Mouse (Mus musculus): ENCODE measurements at regions not wholly inside any gene's neighbourhood (a gene's known extent, or its start where the extent isn't known, plus 50 kb on each side); places are given as distances from the start of the nearest gene placed in this dataset.

DNA sequence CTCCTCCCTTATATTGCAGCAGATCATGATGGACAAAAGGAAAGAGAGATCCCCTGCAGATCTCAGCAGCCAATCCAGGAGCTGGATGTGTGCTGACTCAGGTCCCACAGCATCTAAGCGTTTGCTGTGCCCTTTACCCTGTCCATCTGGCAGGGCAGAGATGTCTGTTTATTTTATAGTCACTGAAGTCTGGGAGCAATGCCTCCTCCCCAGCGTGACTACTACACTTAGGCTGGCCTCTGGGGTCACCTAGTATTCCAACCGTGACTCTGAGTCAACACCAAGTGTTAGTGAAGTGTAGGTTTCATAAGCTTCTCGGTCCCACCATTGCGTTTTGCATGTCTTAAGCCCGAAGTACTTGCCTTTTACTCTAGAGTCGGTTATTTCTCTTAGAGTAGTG is 155.3 kb upstream of the Gmds start:
- Histone ChIP-seq H3K4me3 (ENCODE audit: low read depth, low read length) (no peak overlapping the region), H3K27ac (replicated peaks; ENCODE audit: low read depth, low read length) (no peak overlapping the region), H3K9me3 (ENCODE audit: control insufficient read depth, low read length) (no peaks in the 10 kb centered on the region), H3K9ac (ENCODE audit: low read depth, low read length) (no peak overlapping the region), H3K4me1 (ENCODE audit: control insufficient read depth, insufficient read depth, low read length) (peaks cover 49% of the 10 kb centered on the region), H3K27me3 (replicated peaks; ENCODE audit: control insufficient read depth, insufficient read depth, low read length) (no peaks in the 10 kb centered on the region; the same call in 1 of the 2 replicates), H3K4me2 (ENCODE audit: low read depth, low read length) (no peak overlapping the region), H3K36me3 (ENCODE audit: control insufficient read depth, insufficient read depth, low read length) (no peaks in the 10 kb centered on the region)
- ATAC-seq (ENCODE audit: low read depth): no peak
- DNase-seq (ENCODE audit: low spot score): no peak
- WGBS: 50% methylated on average over 7 of the region's 7 CpGs

DNA sequence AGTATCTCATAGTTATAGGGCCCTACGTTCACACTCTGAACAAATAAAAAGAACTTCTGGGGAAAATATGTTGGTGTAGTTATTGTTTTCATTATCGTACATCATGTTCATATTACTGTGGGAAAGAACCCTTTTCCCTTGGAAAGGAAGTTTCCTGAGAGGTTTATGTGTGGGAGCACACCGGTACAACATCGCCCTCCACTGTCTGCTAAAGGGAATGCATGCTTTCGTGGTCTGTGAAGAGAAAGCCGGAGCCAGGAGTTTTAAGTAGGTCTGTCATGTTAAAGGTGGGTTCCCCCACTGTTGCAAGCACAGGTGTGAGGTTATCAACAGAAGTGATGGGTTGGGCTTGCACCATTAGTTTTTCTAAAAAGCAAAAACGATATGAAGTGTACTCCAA is 154.8 kb upstream of the Gmds start:
- peak; percentile 79 for DNase-seq (ENCODE audit: low spot score)
- Histone ChIP-seq H3K4me2 (ENCODE audit: low read depth, low read length) (peak overlapping the region; percentile 43), H3K9me3 (ENCODE audit: control insufficient read depth, low read length) (no peaks in the 10 kb centered on the region), H3K27me3 (replicated peaks; ENCODE audit: control insufficient read depth, insufficient read depth, low read length) (no peaks in the 10 kb centered on the region; the same call in 1 of the 2 replicates), H3K9ac (ENCODE audit: low read depth, low read length) (no peak overlapping the region), H3K27ac (replicated peaks; ENCODE audit: low read depth, low read length) (peak overlapping the region; percentile 49; the same call in 1 of the 2 replicates), H3K4me3 (ENCODE audit: low read depth, low read length) (no peak overlapping the region), H3K4me1 (ENCODE audit: control insufficient read depth, insufficient read depth, low read length) (peaks cover 47% of the 10 kb centered on the region), H3K36me3 (ENCODE audit: control insufficient read depth, insufficient read depth, low read length) (no peaks in the 10 kb centered on the region)
- 13% methylated on average over 7 of the region's 7 CpGs for WGBS
- ATAC-seq (ENCODE audit: low read depth): no peak

DNA sequence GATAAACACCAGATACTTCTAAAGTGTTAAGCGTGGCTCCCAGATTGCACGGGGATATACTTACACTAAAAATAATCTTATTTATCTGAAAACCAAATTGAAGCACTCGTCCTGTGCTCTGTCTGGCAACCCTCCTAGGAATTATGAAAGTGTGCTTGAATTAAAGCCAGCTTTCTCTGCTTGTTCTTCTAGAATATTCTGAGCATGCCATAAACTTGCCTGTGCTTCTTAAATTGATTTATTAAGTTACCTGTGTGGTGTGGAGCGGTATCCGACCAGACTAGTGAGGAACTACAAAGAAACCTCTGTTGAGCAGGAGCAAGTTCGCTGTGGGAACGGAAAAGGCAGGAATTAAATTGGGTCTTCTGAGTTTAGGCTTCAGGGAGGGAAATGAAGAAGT is 154.0 kb upstream of the Gmds start:
- 28% methylated on average over 7 of the region's 7 CpGs for WGBS
- Histone ChIP-seq H3K27ac (replicated peaks; ENCODE audit: low read depth, low read length) (peak overlapping the region; percentile 49), H3K36me3 (ENCODE audit: control insufficient read depth, insufficient read depth, low read length) (no peaks in the 10 kb centered on the region), H3K4me1 (ENCODE audit: control insufficient read depth, insufficient read depth, low read length) (peaks cover 45% of the 10 kb centered on the region), H3K9me3 (ENCODE audit: control insufficient read depth, low read length) (no peaks in the 10 kb centered on the region), H3K4me2 (ENCODE audit: low read depth, low read length) (peak overlapping the region; percentile 43), H3K27me3 (replicated peaks; ENCODE audit: control insufficient read depth, insufficient read depth, low read length) (no peaks in the 10 kb centered on the region; the same call in 1 of the 2 replicates), H3K9ac (ENCODE audit: low read depth, low read length) (no peak overlapping the region), H3K4me3 (ENCODE audit: low read depth, low read length) (peak overlapping the region; percentile 7; the same call in 1 of the 2 replicates)
- ATAC-seq (ENCODE audit: low read depth) (peak; percentile 55; the same call in 1 of the 2 replicates), DNase-seq (ENCODE audit: low spot score) (peak; percentile 57)

DNA sequence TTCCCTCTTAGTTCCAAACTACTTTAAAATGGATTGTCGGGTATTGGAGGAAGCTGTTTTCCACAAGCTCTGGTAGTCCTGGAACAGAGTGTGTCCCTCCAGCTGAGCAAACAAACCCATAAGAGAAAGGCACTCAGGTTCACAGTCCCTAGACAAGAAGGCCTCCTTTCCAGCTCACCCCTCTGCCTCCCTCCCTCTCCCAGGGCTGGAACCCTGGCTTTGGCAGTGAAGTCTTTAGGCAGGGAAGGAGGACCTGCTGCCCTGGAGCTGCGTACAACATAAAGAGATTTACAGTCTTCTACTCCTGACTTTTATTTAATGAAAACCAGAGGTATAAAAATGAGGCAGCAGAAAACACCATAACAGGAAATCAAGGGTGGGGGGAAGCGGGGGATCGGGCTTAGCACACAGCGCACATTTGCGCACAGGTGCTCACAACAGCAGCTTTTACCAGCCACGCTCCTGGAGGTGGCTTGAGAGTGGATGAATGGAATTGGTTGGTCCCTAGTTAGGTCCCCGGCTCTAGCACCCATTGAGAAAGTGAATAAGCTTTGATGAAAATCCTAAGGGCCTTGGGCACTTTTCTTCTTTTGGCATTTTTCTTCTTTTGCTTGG is 143.0 kb upstream of the Gmds start:
- 50% methylated on average over 8 of the region's 8 CpGs for WGBS
- Histone ChIP-seq H3K36me3 (ENCODE audit: control insufficient read depth, insufficient read depth, low read length) (no peaks in the 10 kb centered on the region), H3K27me3 (replicated peaks; ENCODE audit: control insufficient read depth, insufficient read depth, low read length) (no peaks in the 10 kb centered on the region), H3K4me2 (ENCODE audit: low read depth, low read length) (no peak overlapping the region), H3K4me1 (ENCODE audit: control insufficient read depth, insufficient read depth, low read length) (peaks cover 29% of the 10 kb centered on the region), H3K27ac (replicated peaks; ENCODE audit: low read depth, low read length) (no peak overlapping the region), H3K9me3 (ENCODE audit: control insufficient read depth, low read length) (no peaks in the 10 kb centered on the region), H3K9ac (ENCODE audit: low read depth, low read length) (no peak overlapping the region), H3K4me3 (ENCODE audit: low read depth, low read length) (no peak overlapping the region)
- DNase-seq (ENCODE audit: low spot score): peak; percentile 48
- peak; percentile 67; the same call in 1 of the 2 replicates for ATAC-seq (ENCODE audit: low read depth)

DNA sequence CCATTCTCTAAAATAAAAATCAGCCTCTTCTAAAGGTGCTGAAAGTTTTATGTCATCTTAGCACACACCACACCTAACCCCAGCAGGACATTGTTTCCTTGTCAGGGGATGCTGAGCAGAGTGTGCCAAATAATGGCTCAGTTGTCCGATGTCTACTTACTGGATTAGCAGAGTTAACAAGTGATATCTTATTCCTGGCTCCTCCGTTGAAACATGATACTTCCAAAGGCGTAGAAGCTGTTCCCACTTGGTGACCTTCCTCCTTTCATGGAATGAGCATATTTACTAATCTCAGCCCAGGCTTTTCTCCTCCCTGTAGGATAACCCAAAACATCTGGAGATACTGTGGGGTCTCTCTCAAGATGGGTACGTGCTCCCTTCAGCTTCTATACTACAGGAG is 141.5 kb upstream of the Gmds start:
- no peaks in the 10 kb centered on the region for H3K27me3 ChIP-seq (replicated peaks; ENCODE audit: control insufficient read depth, insufficient read depth, low read length)
- H3K9me3 ChIP-seq (ENCODE audit: control insufficient read depth, low read length): no peaks in the 10 kb centered on the region
- ATAC-seq (ENCODE audit: low read depth): peak; percentile 72; the same call in 1 of the 2 replicates
- no peak overlapping the region for H3K4me3 ChIP-seq (ENCODE audit: low read depth, low read length)
- H3K36me3 ChIP-seq (ENCODE audit: control insufficient read depth, insufficient read depth, low read length): no peaks in the 10 kb centered on the region
- 0 out of 2 replicates have a peak overlapping the region, but pooled peaks have one; percentile 50 for H3K27ac ChIP-seq (replicated peaks; ENCODE audit: low read depth, low read length)
- DNase-seq (ENCODE audit: low spot score): peak; percentile 90
- H3K4me1 ChIP-seq (ENCODE audit: control insufficient read depth, insufficient read depth, low read length): peaks cover 29% of the 10 kb centered on the region
- no peak overlapping the region for H3K9ac ChIP-seq (ENCODE audit: low read depth, low read length)
- WGBS: 12% methylated on average over 4 of the region's 4 CpGs
- H3K4me2 ChIP-seq (ENCODE audit: low read depth, low read length): no peak overlapping the region

DNA sequence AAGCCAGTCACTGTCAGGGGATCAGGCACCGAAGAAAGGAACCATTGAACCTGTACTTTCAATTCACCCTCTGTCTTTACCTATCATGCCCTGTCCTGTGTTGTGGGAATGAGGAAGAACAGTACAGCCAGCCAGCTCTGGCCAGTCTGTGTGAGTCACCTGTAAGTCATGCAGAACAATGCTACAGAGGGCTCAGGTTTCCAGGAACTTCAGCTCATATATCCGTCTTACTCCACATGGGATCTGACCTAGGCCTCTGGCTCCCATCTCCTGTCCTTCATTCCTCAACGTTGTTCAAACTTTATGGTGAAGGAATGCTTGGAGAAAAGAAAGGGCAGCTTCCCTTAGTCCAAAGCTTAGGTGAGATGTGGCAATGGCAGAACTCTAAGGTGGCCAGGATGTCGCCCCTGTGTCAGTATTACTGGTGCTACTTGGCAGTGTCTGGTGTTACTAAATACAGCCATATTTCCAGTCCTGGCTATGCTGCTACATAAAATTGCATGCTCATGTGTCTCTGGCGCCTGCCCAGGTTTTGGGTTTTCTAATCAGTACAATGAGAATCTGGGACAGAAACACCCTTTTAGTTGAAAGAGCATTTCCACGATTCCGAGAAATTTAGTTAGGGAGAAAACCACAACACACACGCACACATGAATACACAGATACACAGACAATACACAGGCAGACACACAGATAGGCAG is 140.7 kb upstream of the Gmds start:
- 50% methylated on average over 8 of the region's 8 CpGs for WGBS
- no peak overlapping the region for H3K4me2 ChIP-seq (ENCODE audit: low read depth, low read length)
- peak; percentile 66 for ATAC-seq (ENCODE audit: low read depth)
- no peaks in the 10 kb centered on the region for H3K9me3 ChIP-seq (ENCODE audit: control insufficient read depth, low read length)
- peaks cover 29% of the 10 kb centered on the region for H3K4me1 ChIP-seq (ENCODE audit: control insufficient read depth, insufficient read depth, low read length)
- H3K27ac ChIP-seq (replicated peaks; ENCODE audit: low read depth, low read length): peak overlapping the region; percentile 50; the same call in 1 of the 2 replicates
- DNase-seq (ENCODE audit: low spot score): peak; percentile 79
- no peaks in the 10 kb centered on the region for H3K27me3 ChIP-seq (replicated peaks; ENCODE audit: control insufficient read depth, insufficient read depth, low read length)
- H3K9ac ChIP-seq (ENCODE audit: low read depth, low read length): no peak overlapping the region
- no peaks in the 10 kb centered on the region for H3K36me3 ChIP-seq (ENCODE audit: control insufficient read depth, insufficient read depth, low read length)
- no peak overlapping the region for H3K4me3 ChIP-seq (ENCODE audit: low read depth, low read length)

DNA sequence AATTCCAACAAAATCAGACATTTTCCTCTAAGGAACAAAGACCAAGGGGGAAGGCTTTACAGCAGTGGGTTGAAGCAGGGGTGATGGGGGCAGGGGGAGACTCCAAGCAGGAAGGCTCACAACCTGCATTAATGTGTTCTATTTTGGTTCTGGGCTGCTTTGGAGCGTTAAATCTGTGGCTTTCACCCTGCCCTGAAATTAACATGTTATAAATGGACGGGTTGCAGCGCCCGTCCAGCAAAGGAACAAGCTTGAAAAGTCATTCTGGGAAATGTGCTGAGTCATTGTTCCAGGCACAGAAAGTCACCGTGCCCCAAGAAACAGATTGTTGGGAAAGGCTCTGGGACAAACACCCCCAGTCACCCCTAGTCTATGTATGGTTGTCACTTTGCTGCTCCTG is 127.2 kb upstream of the Gmds start:
- ATAC-seq (ENCODE audit: low read depth) (no peak), DNase-seq (ENCODE audit: low spot score) (peak; percentile 44)
- H3K9ac ChIP-seq (ENCODE audit: low read depth, low read length): no peak overlapping the region; the same call in 1 of the 2 replicates
- no peak overlapping the region for H3K4me2 ChIP-seq (ENCODE audit: low read depth, low read length)
- no peaks in the 10 kb centered on the region; the same call in 1 of the 2 replicates for H3K27me3 ChIP-seq (replicated peaks; ENCODE audit: control insufficient read depth, insufficient read depth, low read length)
- no peaks in the 10 kb centered on the region for H3K36me3 ChIP-seq (ENCODE audit: control insufficient read depth, insufficient read depth, low read length)
- H3K4me3 ChIP-seq (ENCODE audit: low read depth, low read length): no peak overlapping the region
- H3K4me1 ChIP-seq (ENCODE audit: control insufficient read depth, insufficient read depth, low read length): peaks cover 3% of the 10 kb centered on the region; the same call in 1 of the 2 replicates
- no peaks in the 10 kb centered on the region for H3K9me3 ChIP-seq (ENCODE audit: control insufficient read depth, low read length)
- no peak overlapping the region for H3K27ac ChIP-seq (replicated peaks; ENCODE audit: low read depth, low read length)
- WGBS: 40% methylated on average over 5 of the region's 5 CpGs

DNA sequence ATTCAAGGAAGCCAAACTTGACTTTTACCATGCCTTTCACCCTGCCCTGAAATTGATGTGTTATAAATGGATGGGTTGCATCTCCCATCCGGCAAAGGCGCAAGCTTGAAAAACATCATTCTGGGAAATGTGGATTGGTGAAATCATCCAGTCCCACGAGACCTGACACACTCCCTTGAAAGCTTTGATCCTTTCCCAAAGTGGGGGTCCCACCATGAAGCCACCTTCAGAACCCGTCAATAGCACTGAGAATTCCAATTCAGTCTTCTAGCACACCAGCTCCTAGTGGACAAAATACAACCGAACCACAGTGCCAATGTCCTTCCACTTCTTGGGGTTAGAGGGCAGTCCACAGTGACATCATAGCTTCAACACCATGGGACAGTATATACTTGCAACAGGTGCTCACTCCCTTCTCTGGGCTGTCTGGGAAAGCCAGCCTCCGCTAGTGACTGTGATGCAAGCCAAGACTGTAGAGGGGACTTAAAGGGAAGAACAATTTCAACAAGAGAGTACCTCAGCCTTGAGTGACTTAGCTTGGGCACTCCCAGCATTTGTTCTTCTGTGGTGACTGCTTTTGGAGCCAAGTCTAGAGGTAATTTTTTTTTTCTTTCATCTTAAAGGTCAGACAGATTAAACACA is 126.6 kb upstream of the Gmds start:
- Histone ChIP-seq H3K4me3 (ENCODE audit: low read depth, low read length) (no peak overlapping the region), H3K27me3 (replicated peaks; ENCODE audit: control insufficient read depth, insufficient read depth, low read length) (no peaks in the 10 kb centered on the region; the same call in 1 of the 2 replicates), H3K4me2 (ENCODE audit: low read depth, low read length) (no peak overlapping the region), H3K9ac (ENCODE audit: low read depth, low read length) (no peak overlapping the region), H3K27ac (replicated peaks; ENCODE audit: low read depth, low read length) (no peak overlapping the region), H3K9me3 (ENCODE audit: control insufficient read depth, low read length) (no peaks in the 10 kb centered on the region), H3K36me3 (ENCODE audit: control insufficient read depth, insufficient read depth, low read length) (no peaks in the 10 kb centered on the region), H3K4me1 (ENCODE audit: control insufficient read depth, insufficient read depth, low read length) (peaks cover 3% of the 10 kb centered on the region; the same call in 1 of the 2 replicates)
- DNase-seq (ENCODE audit: low spot score) (no peak), ATAC-seq (ENCODE audit: low read depth) (no peak)
- 89% methylated on average over 6 of the region's 6 CpGs for WGBS
